Mouse (Mus musculus) limb, embryonic 12.5 days (tissue): ENCODE data around the gene Schip1. TPM values are rescaled to one million over a fixed set of nuclear protein-coding genes. Genes with fewer than 3 reads are reported as not detected.

Experiments
- ATAC-seq: fragments of 200-750 bp; cut with Nextera tagmentation; 2 replicates; pipeline ENCODE4 v1.8.0; 2017; ENCODE audit warnings: low read depth, moderate TSS enrichment; ENCODE audit not compliant: insufficient number of reproducible peaks, insufficient read depth, low FRiP score, low TSS enrichment
- H3K27ac ChIP-seq: fragments of 300-500 bp; sonication (generic); 2 replicates; pipeline ENCODE4 v1.5.1; 2016; ENCODE audit warnings: mild to moderate bottlenecking, moderate library complexity
- H3K27me3 ChIP-seq: fragments of 300-500 bp; sonication (generic); 2 replicates; pipeline ENCODE4 v1.6.1; 2016; ENCODE audit warnings: mild to moderate bottlenecking, moderate library complexity
- H3K36me3 ChIP-seq: fragments of 300-500 bp; sonication (generic); 2 replicates; pipeline ENCODE4 v1.6.1; 2016; ENCODE audit warnings: mild to moderate bottlenecking, moderate library complexity
- H3K4me1 ChIP-seq: fragments of 300-500 bp; sonication (generic); replicated peaks from 2 replicates; pipeline ENCODE4 v1.6.1; 2016
- H3K4me2 ChIP-seq: fragments of 300-500 bp; sonication (generic); 2 replicates; pipeline ENCODE4 v1.6.1; 2016; ENCODE audit warnings: mild to moderate bottlenecking, moderate library complexity
- H3K4me3 ChIP-seq: fragments of 300-500 bp; sonication (generic); replicated peaks from 2 replicates; pipeline ENCODE4 v1.5.1; 2016; ENCODE audit warnings: mild to moderate bottlenecking
- H3K9ac ChIP-seq: fragments of 300-500 bp; sonication (generic); replicated peaks from 2 replicates; pipeline ENCODE4 v1.6.1; 2016; ENCODE audit warnings: mild to moderate bottlenecking, moderate library complexity
- H3K9me3 ChIP-seq: fragments of 300-500 bp; sonication (generic); 2 replicates; pipeline ENCODE4 v1.6.1; 2016; ENCODE audit warnings: mild to moderate bottlenecking, moderate library complexity
- WGBS: fragments of 180-500 bp; shearing (Covaris S2); methylation state at CpG from one replicate; pipeline ENCODE4 v1.1.7; 2016; 5-methylcytosine and 5-hydroxymethylcytosine counted together
- polyA plus RNA-seq: library from polyadenylated mRNA; unstranded; fragments of >200 nt; fragmentation: Nextera tagmentation; extraction: Ambion mirVana; gene quantifications from 2 replicates; pipeline ENCODE4 v1.2.1, GENCODE M21; 2016

The Schip1 gene
- polyA plus RNA-seq, 1 experiment from 2014 or later = 31.6 TPM

DNA sequence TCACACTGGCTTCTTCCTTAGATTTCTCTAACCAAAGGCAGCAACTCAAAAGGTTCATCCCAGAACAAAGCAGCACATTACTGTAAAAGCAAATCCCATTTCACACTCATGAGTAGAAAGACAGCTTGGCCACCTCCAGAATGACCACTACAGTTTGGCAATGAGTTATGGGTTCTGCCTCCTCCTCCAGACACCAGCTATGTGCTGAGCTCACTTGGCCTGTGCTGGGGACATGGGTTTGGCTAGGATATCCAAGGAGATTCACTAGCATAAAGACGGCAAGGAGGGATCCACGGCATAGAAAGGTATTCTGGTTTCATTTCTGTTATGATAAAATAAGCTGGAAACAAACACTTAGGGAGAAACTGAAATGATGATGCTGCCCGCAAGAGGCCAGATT is 323.4 kb downstream of the Schip1 start:
- H3K4me3 ChIP-seq = no peak overlapping the region
- H3K27ac ChIP-seq = no peak overlapping the region
- no peak overlapping the region for H3K9ac ChIP-seq
- H3K36me3 ChIP-seq = no peaks in the 10 kb centered on the region
- peaks cover 7% of the 10 kb centered on the region; the same call in 1 of the 2 replicates for H3K4me1 ChIP-seq
- H3K9me3 ChIP-seq = no peaks in the 10 kb centered on the region
- ATAC-seq = no peak
- H3K27me3 ChIP-seq = no peaks in the 10 kb centered on the region
- H3K4me2 ChIP-seq = no peak overlapping the region
- WGBS = 93% methylated on average over 3 of the region's 3 CpGs

DNA sequence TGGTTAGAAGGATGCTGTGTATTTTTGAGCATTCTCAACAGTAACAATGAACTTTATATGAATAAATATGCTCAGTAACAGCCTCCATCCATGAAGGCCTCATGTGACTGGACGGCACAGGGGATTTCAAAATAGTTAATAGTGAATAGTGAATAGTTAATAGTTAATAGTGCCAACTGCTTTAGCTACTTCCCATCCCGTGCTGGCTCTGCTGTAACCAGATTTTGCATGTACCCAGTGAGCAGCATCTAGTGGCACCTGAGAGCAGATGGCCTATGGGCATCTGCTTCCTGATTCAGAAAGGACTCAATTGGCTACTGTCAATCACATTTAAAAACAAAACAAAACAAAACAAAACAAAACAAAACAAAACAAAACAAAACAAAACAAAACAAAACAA is 329.0 kb downstream of the Schip1 start:
- Histone ChIP-seq H3K27ac (no peak overlapping the region), H3K4me3 (no peak overlapping the region), H3K27me3 (no peaks in the 10 kb centered on the region), H3K4me2 (no peak overlapping the region), H3K9ac (no peak overlapping the region), H3K9me3 (no peaks in the 10 kb centered on the region), H3K4me1 (no peaks in the 10 kb centered on the region), H3K36me3 (no peaks in the 10 kb centered on the region)
- WGBS = 83% methylated on average over 2 of the region's 2 CpGs
- no peak for ATAC-seq

- H3K4me3 ChIP-seq = no peak overlapping the region
- H3K4me2 ChIP-seq = no peak overlapping the region
- H3K27me3 ChIP-seq = no peaks in the 10 kb centered on the region
- 86% methylated on average over 3 of the region's 3 CpGs for WGBS
- no peaks in the 10 kb centered on the region for H3K4me1 ChIP-seq
- H3K36me3 ChIP-seq = no peaks in the 10 kb centered on the region
- no peak overlapping the region for H3K27ac ChIP-seq
- H3K9ac ChIP-seq = no peak overlapping the region
- no peaks in the 10 kb centered on the region for H3K9me3 ChIP-seq
- no peak for ATAC-seq
Observed at GRCm38 (mm10) chr3:68398691-68399090, 334.1 kb downstream of the Schip1 start.

GRCm38 (mm10) chr3:68400121-68400520 is 335.5 kb downstream of the Schip1 start:
- Histone ChIP-seq H3K4me1 (no peaks in the 10 kb centered on the region), H3K36me3 (no peaks in the 10 kb centered on the region), H3K9ac (no peak overlapping the region), H3K27ac (no peak overlapping the region), H3K4me2 (no peak overlapping the region), H3K4me3 (no peak overlapping the region), H3K27me3 (no peaks in the 10 kb centered on the region), H3K9me3 (no peaks in the 10 kb centered on the region)
- ATAC-seq = no peak
- 80% methylated on average over 7 of the region's 7 CpGs for WGBS

DNA sequence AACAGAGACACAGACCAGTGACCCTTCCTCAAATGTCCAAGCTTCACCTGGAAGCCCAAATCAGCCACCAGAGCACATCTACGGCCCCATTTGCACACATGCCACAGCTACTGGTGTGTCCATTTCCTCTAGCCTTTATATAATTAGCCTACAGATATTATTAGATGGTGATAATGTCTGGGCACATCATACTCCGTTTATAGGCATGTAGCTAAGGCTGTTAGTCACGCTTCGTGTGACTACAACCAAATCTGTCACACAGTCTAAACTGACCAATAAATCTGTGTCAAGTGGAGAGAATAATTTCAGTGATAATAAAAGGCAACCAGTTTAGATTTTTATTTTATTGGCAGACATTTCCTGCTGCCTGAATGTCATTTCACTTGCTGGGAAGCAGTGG is 338.7 kb downstream of the Schip1 start:
- Histone ChIP-seq H3K9ac (no peak overlapping the region), H3K9me3 (no peaks in the 10 kb centered on the region), H3K4me2 (no peak overlapping the region), H3K27ac (no peak overlapping the region), H3K27me3 (no peaks in the 10 kb centered on the region), H3K4me3 (no peak overlapping the region), H3K36me3 (no peaks in the 10 kb centered on the region), H3K4me1 (no peaks in the 10 kb centered on the region)
- no peak for ATAC-seq
- 74% methylated on average over 4 of the region's 4 CpGs for WGBS

- ATAC-seq = no peak
- H3K9ac ChIP-seq = no peak overlapping the region
- no peaks in the 10 kb centered on the region for H3K9me3 ChIP-seq
- H3K27me3 ChIP-seq = no peaks in the 10 kb centered on the region
- no peaks in the 10 kb centered on the region for H3K36me3 ChIP-seq
- H3K4me1 ChIP-seq = no peaks in the 10 kb centered on the region
- H3K4me3 ChIP-seq = no peak overlapping the region
- H3K4me2 ChIP-seq = no peak overlapping the region
- no peak overlapping the region for H3K27ac ChIP-seq
- WGBS = 78% methylated on average over 2 of the region's 2 CpGs
Observed at GRCm38 (mm10) chr3:68403783-68404217, 339.2 kb downstream of the Schip1 start.

GRCm38 (mm10) chr3:68405724-68406123 is 341.1 kb downstream of the Schip1 start:
- H3K27ac ChIP-seq = no peak overlapping the region
- H3K4me2 ChIP-seq = no peak overlapping the region
- H3K4me3 ChIP-seq = no peak overlapping the region
- H3K9ac ChIP-seq = no peak overlapping the region
- ATAC-seq = no peak
- 0 out of 2 replicates have a peak, but pooled peaks cover 4% of the 10 kb centered on the region for H3K4me1 ChIP-seq
- WGBS = 80% methylated on average over 5 of the region's 5 CpGs
- no peaks in the 10 kb centered on the region for H3K36me3 ChIP-seq
- H3K27me3 ChIP-seq = no peaks in the 10 kb centered on the region
- no peaks in the 10 kb centered on the region for H3K9me3 ChIP-seq

GRCm38 (mm10) chr3:68412262-68412661 is 347.7 kb downstream of the Schip1 start:
- ATAC-seq = no peak
- Histone ChIP-seq H3K4me2 (no peak overlapping the region), H3K4me1 (0 out of 2 replicates have a peak, but pooled peaks cover 4% of the 10 kb centered on the region), H3K4me3 (no peak overlapping the region), H3K27ac (no peak overlapping the region), H3K27me3 (no peaks in the 10 kb centered on the region), H3K9ac (no peak overlapping the region), H3K9me3 (no peaks in the 10 kb centered on the region), H3K36me3 (no peaks in the 10 kb centered on the region)
- WGBS = 64% methylated on average over 3 of the region's 3 CpGs

DNA sequence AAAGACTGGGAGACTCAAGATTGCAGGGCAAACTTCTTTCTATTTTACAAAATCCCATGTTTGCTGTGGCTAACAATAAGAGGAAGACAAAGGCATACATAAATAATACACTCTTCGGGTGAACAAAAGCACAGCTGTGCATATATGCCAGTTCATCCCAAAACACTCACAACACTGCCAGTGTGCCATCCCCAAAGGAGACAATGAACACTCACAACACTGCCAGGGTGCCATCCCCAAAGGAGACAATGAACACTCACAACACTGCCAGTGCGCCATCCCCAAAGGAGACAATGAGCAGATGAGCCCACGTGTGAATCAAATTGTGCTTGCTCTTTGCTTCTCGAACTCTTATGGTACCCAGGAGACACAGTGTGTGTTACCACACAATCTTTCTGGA is 355.2 kb downstream of the Schip1 start:
- Histone ChIP-seq H3K36me3 (no peaks in the 10 kb centered on the region), H3K4me1 (no peaks in the 10 kb centered on the region), H3K27ac (no peak overlapping the region), H3K4me2 (no peak overlapping the region), H3K27me3 (0 out of 2 replicates have a peak, but pooled peaks cover under 1% of the 10 kb centered on the region), H3K9me3 (no peaks in the 10 kb centered on the region), H3K9ac (no peak overlapping the region), H3K4me3 (no peak overlapping the region)
- ATAC-seq = no peak
- WGBS = 91% methylated on average over 4 of the region's 4 CpGs

- 84% methylated on average over 2 of the region's 2 CpGs for WGBS
- no peak overlapping the region for H3K4me3 ChIP-seq
- H3K4me1 ChIP-seq = no peaks in the 10 kb centered on the region
- no peak overlapping the region for H3K27ac ChIP-seq
- no peak overlapping the region for H3K9ac ChIP-seq
- no peaks in the 10 kb centered on the region for H3K36me3 ChIP-seq
- ATAC-seq = no peak
- no peak overlapping the region for H3K4me2 ChIP-seq
- H3K27me3 ChIP-seq = 0 out of 2 replicates have a peak, but pooled peaks cover 6% of the 10 kb centered on the region
- H3K9me3 ChIP-seq = no peaks in the 10 kb centered on the region
Observed at GRCm38 (mm10) chr3:68420927-68421326, 356.3 kb downstream of the Schip1 start.

- no peak overlapping the region for H3K27ac ChIP-seq
- H3K9ac ChIP-seq = no peak overlapping the region
- no peak for ATAC-seq
- 0 out of 2 replicates have a peak, but pooled peaks cover 8% of the 10 kb centered on the region for H3K27me3 ChIP-seq
- H3K4me2 ChIP-seq = no peak overlapping the region
- no peak overlapping the region for H3K4me3 ChIP-seq
- 77% methylated on average over 2 of the region's 2 CpGs for WGBS
- no peaks in the 10 kb centered on the region for H3K4me1 ChIP-seq
- H3K36me3 ChIP-seq = no peaks in the 10 kb centered on the region
- no peaks in the 10 kb centered on the region for H3K9me3 ChIP-seq
Observed at GRCm38 (mm10) chr3:68421849-68422248, 357.2 kb downstream of the Schip1 start.

DNA sequence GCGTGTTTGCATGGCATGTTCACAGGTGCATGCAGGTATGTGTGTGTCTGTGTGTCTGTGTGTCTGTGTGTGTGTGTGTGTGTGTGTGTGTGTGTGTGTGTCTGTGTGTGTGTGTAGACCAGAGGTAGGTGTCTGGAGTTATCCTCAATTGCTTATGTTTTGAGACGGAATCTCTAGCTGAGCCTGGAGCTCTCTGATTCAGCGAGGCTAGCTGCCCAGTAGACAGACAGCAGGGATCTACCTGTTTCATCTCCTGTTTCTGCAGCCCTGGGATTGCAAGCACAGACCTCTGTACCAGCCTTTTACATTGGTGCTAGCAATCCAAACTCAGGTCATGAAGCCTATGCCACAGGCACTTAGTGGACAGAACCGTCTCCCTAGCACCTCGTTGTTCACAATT is 363.5 kb downstream of the Schip1 start:
- Histone ChIP-seq H3K4me1 (no peaks in the 10 kb centered on the region), H3K4me2 (no peak overlapping the region), H3K27me3 (peaks cover 10% of the 10 kb centered on the region; the same call in 1 of the 2 replicates), H3K4me3 (no peak overlapping the region), H3K27ac (no peak overlapping the region), H3K9me3 (no peaks in the 10 kb centered on the region), H3K36me3 (no peaks in the 10 kb centered on the region), H3K9ac (no peak overlapping the region)
- no peak for ATAC-seq
- WGBS = 90% methylated on average over 5 of the region's 5 CpGs
